Mouse (Mus musculus) T-cell, adult 2 months (primary cell): ENCODE results near the gene Zfp54.
"Not testable (repeated sequence)": the region's sequence is repeated elsewhere in the genome, so short reads cannot be mapped to it uniquely, and the experiment has no call there.

ENCODE experiments used
- DNase-seq: peaks from one replicate; pipeline ENCODE4 v3.0.0; 2022; ENCODE audit warnings: low spot score

Zfp54 gene

GRCm38 (mm10) chr17:21422664-21423599 is at the start of gene Zfp54:
Gene Zfp54, plus strand, starts transcription at chr17:21423227.
- peak; percentile 80 for DNase-seq

- no peak for DNase-seq
Measured at GRCm38 (mm10) chr17:21375311-21375710, 47.7 kb upstream of the Zfp54 start.

- peak; percentile 83 for DNase-seq
Measured at GRCm38 (mm10) chr17:21383391-21384056, 39.5 kb upstream of the Zfp54 start, which contains the start of gene Zfp677. Gene Zfp677, plus strand, starts transcription at chr17:21383748.

GRCm38 (mm10) chr17:21384057-21384411 is 39.0 kb upstream of the Zfp54 start:
- no peak for DNase-seq

- DNase-seq: not testable (repeated sequence)
Measured at GRCm38 (mm10) chr17:21438806-21439400, 15.9 kb downstream of the Zfp54 start.

GRCm38 (mm10) chr17:21449669-21450068 is 26.6 kb downstream of the Zfp54 start:
- peak; percentile 82 for DNase-seq

GRCm38 (mm10) chr17:21450138-21450704 is 27.2 kb downstream of the Zfp54 start, which contains the start of gene Zfp51:
Gene Zfp51, plus strand, starts transcription at chr17:21450374.
- peak; percentile 97 for DNase-seq

- peak; percentile 77 for DNase-seq
Measured at GRCm38 (mm10) chr17:21463550-21463949, 40.5 kb downstream of the Zfp54 start.

- DNase-seq: no peak
Measured at GRCm38 (mm10) chr17:21472032-21472652, 49.1 kb downstream of the Zfp54 start.

- no peak for DNase-seq
Measured at GRCm38 (mm10) chr17:21472653-21473307, 49.8 kb downstream of the Zfp54 start.

- peak; percentile 66 for DNase-seq
Measured at GRCm38 (mm10) chr17:21473362-21474190, 50.5 kb downstream of the Zfp54 start.

- peak; percentile 78 for DNase-seq
Measured at GRCm38 (mm10) chr17:21474729-21475128, 51.7 kb downstream of the Zfp54 start.

GRCm38 (mm10) chr17:21475290-21475689 is 52.3 kb downstream of the Zfp54 start:
- DNase-seq: not testable (repeated sequence)

GRCm38 (mm10) chr17:21476351-21476750 is 53.3 kb downstream of the Zfp54 start:
- DNase-seq: not testable (repeated sequence)

- DNase-seq: not testable (repeated sequence)
Measured at GRCm38 (mm10) chr17:21478103-21478777, 55.2 kb downstream of the Zfp54 start.
